Mouse (Mus musculus) midbrain, embryonic 15.5 days (tissue): ENCODE measurements around the gene Micu1. TPM values are rescaled to one million over a fixed set of nuclear protein-coding genes. Genes with fewer than 3 reads are reported as not detected.

Experiments
- ATAC-seq: fragments of 200-750 bp; cut with Nextera tagmentation; replicated peaks from 2 replicates; pipeline ENCODE4 v1.8.0; 2017; ENCODE audit warnings: moderate TSS enrichment
- H3K27ac ChIP-seq: fragments of 300-500 bp; sonication (generic); 2 replicates; pipeline ENCODE4 v1.5.1; 2015; ENCODE audit warnings: mild to moderate bottlenecking, inconsistent platforms
- H3K27me3 ChIP-seq: fragments of 300-500 bp; sonication (generic); replicated peaks from 2 replicates; pipeline ENCODE4 v1.6.1; 2015; ENCODE audit warnings: inconsistent platforms
- H3K36me3 ChIP-seq: fragments of 300-500 bp; sonication (generic); replicated peaks from 2 replicates; pipeline ENCODE4 v1.6.1; 2015; ENCODE audit warnings: inconsistent platforms
- H3K4me1 ChIP-seq: fragments of 300-500 bp; sonication (generic); 2 replicates; pipeline ENCODE4 v1.6.1; 2015; ENCODE audit warnings: inconsistent platforms
- H3K4me2 ChIP-seq: fragments of 300-500 bp; sonication (generic); 2 replicates; pipeline ENCODE4 v1.6.1; 2015; ENCODE audit warnings: inconsistent platforms, mild to moderate bottlenecking, moderate library complexity
- H3K4me3 ChIP-seq: fragments of 300-500 bp; sonication (generic); 2 replicates; pipeline ENCODE4 v1.5.1; 2015; ENCODE audit warnings: mild to moderate bottlenecking, inconsistent platforms
- H3K9ac ChIP-seq: fragments of 300-500 bp; sonication (generic); 2 replicates; pipeline ENCODE4 v1.6.1; 2015; ENCODE audit warnings: mild to moderate bottlenecking, inconsistent platforms
- H3K9me3 ChIP-seq: fragments of 300-500 bp; sonication (generic); 2 replicates; pipeline ENCODE4 v1.6.1; 2016; ENCODE audit warnings: inconsistent platforms
- WGBS: fragments of 180-500 bp; shearing (Covaris S2); methylation state at CpG from one replicate; pipeline ENCODE4 v1.1.7; 2015; ENCODE audit warnings: mixed read lengths; 5-methylcytosine and 5-hydroxymethylcytosine counted together
- polyA plus RNA-seq: library from polyadenylated mRNA; unstranded; fragments of >200 nt; fragmentation: Nextera tagmentation; extraction: Ambion mirVana; gene quantifications from 2 replicates; pipeline ENCODE4 v1.2.1, GENCODE M21; 2015

Micu1 gene
- polyA plus RNA-seq, 1 experiment from 2014 or later, result 76.3 TPM

GRCm38 (mm10) chr10:59694104-59694503, 8.2 kb upstream of the Micu1 start:
- no peak overlapping the region for H3K27ac ChIP-seq
- 91% methylated on average over 2 of the region's 2 CpGs for WGBS
- no peak overlapping the region for H3K4me3 ChIP-seq
- H3K36me3 ChIP-seq, result no peaks in the 10 kb centered on the region
- no peak overlapping the region for H3K4me2 ChIP-seq
- no peaks in the 10 kb centered on the region for H3K9me3 ChIP-seq
- no peak overlapping the region for H3K9ac ChIP-seq
- H3K27me3 ChIP-seq, result no peaks in the 10 kb centered on the region
- ATAC-seq, result no peak
- no peaks in the 10 kb centered on the region for H3K4me1 ChIP-seq

DNA sequence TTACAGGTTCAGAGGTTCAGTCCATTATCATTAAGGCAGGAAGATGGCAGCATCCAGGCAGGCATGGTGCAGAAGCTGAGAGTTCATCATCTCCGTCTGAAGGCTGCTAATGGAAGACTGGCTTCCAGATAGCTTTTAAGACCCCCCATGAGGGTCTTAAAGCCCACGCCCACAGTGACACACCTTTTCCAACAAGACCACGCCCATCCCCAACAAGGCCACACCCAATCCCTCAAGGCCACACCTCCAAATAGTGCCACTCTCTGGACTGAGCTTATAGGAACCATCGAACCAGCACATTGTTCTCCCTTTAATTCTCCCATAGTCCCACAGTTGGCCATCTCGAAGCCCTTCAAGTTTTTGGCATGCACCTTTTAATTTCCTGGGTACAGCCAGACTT, 2.8 kb upstream of the Micu1 start:
- Histone ChIP-seq H3K36me3 (no peaks in the 10 kb centered on the region), H3K4me1 (peaks cover 13% of the 10 kb centered on the region), H3K4me2 (no peak overlapping the region), H3K4me3 (no peak overlapping the region), H3K9ac (no peak overlapping the region), H3K27ac (no peak overlapping the region), H3K9me3 (no peaks in the 10 kb centered on the region), H3K27me3 (no peaks in the 10 kb centered on the region)
- ATAC-seq, result no peak
- 81% methylated on average over 5 of the region's 5 CpGs for WGBS

- Histone ChIP-seq H3K36me3 (no peaks in the 10 kb centered on the region), H3K4me1 (peaks cover 13% of the 10 kb centered on the region), H3K9me3 (no peaks in the 10 kb centered on the region), H3K4me2 (peak overlapping the region; percentile 86), H3K27ac (peak overlapping the region; percentile 77), H3K4me3 (peak overlapping the region; percentile 52), H3K27me3 (no peaks in the 10 kb centered on the region), H3K9ac (0 out of 2 replicates have a peak overlapping the region, but pooled peaks have one; percentile 60)
- peak; percentile 53 for ATAC-seq
- WGBS, result 47% methylated on average over 5 of the region's 5 CpGs
These were observed 472 bp upstream of the Micu1 start for GRCm38 (mm10) chr10:59701805-59702204.

DNA sequence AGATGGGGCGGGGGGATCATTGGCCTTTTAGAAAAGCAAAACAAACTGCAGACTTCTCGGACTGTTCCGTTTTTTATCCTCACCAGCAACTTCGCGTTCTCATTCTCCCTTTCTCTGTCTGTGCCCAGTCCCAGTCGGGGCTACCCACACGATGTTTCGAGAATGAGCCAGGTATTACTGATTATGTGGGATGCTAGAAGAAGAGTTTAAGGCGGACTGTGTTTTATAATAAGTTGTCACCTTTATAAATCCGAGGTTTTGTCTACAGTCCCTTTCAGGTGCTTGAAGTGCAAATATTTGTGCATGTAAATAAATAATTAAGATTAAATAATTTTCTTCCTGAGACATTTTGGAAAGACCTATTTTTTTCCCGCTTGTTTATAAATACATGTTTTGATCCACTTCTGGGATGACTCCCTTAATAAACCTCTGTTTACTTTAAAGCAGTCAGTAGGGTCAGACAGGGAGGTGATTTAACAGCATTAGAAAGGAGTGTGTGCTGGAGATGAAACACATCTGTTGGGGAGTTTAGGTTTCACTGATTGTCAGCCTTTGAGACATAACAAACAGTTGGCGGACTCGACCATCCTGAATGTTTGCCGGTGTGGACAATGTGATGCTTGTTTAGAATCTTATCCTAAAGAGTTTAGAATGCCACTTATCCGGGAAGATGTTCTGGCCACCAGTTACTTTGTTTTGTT, 933 bp downstream of the Micu1 start:
- peak; percentile 40 for ATAC-seq

GRCm38 (mm10) chr10:59706991-59707546, 4.8 kb downstream of the Micu1 start:
- Histone ChIP-seq H3K9me3 (no peaks in the 10 kb centered on the region), H3K4me2 (no peak overlapping the region), H3K9ac (no peak overlapping the region), H3K27me3 (no peaks in the 10 kb centered on the region), H3K4me1 (peaks cover 13% of the 10 kb centered on the region), H3K4me3 (no peak overlapping the region), H3K36me3 (no peaks in the 10 kb centered on the region), H3K27ac (no peak overlapping the region)
- no peak for ATAC-seq
- 91% methylated on average over 6 of the region's 6 CpGs for WGBS

More for the DNA sequence above, 933 bp downstream of the Micu1 start:
- Histone ChIP-seq H3K4me1 (peaks cover 13% of the 10 kb centered on the region), H3K9ac (peak overlapping the region; percentile 60), H3K36me3 (no peaks in the 10 kb centered on the region), H3K9me3 (no peaks in the 10 kb centered on the region), H3K27ac (peak overlapping the region; percentile 77), H3K27me3 (no peaks in the 10 kb centered on the region), H3K4me3 (peak overlapping the region; percentile 52), H3K4me2 (peak overlapping the region; percentile 86)
- WGBS, result 15% methylated on average over 15 of the region's 15 CpGs

DNA sequence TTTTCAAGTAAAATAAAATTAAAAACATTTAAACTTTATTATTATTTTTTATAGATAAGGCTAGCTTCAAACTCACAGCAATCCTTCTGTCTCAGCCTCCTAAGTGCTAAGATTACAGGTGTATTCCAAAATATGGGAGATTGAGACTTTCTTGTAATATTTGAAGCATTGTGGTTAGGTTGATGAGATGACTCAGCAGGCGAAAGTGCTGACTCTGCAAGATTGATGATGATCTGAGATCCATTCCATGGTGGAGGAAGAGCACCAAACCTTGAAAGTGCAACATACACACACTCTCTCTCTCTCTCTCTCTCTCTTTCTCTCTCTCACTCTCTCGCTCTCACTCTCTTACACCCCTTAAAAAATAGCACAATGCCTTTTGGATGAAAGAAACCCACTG, 5.3 kb downstream of the Micu1 start:
- ATAC-seq, result no peak
- WGBS, result 85% methylated on average over 2 of the region's 2 CpGs

DNA sequence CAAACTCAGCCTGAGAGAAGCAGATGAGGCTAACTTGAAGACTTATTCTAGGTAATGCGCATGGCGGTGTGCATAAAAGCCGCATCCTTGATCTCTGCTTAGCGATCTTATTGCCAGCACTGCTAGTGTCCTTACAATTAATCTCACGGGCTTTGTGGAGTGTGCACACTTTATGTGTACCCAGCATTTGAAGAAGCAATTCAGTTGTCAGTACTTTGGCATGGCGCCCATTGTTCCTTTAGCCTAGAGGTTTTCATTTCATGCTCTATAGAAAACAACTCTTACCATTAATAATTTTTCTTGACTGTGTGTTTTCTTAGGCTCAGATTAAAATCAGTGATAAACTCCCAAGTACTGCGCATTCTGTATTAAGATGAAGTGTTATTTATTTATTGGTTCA, 7.0 kb downstream of the Micu1 start:
- Histone ChIP-seq H3K4me2 (no peak overlapping the region), H3K4me1 (no peaks in the 10 kb centered on the region), H3K27ac (no peak overlapping the region), H3K36me3 (no peaks in the 10 kb centered on the region), H3K9me3 (no peaks in the 10 kb centered on the region), H3K9ac (no peak overlapping the region), H3K27me3 (no peaks in the 10 kb centered on the region), H3K4me3 (no peak overlapping the region)
- ATAC-seq, result no peak
- WGBS, result 74% methylated on average over 7 of the region's 7 CpGs

More for the DNA sequence above, 5.3 kb downstream of the Micu1 start:
- H3K27ac ChIP-seq, result no peak overlapping the region
- no peak overlapping the region for H3K4me3 ChIP-seq
- no peaks in the 10 kb centered on the region for H3K36me3 ChIP-seq
- H3K4me1 ChIP-seq, result peaks cover 13% of the 10 kb centered on the region
- H3K27me3 ChIP-seq, result no peaks in the 10 kb centered on the region
- no peak overlapping the region for H3K9ac ChIP-seq
- no peak overlapping the region for H3K4me2 ChIP-seq
- no peaks in the 10 kb centered on the region for H3K9me3 ChIP-seq

- Histone ChIP-seq H3K27me3 (no peaks in the 10 kb centered on the region), H3K4me2 (no peak overlapping the region), H3K4me1 (no peaks in the 10 kb centered on the region), H3K9ac (no peak overlapping the region), H3K4me3 (no peak overlapping the region), H3K36me3 (no peaks in the 10 kb centered on the region), H3K27ac (no peak overlapping the region), H3K9me3 (no peaks in the 10 kb centered on the region)
- WGBS, result 90% methylated on average over 1 of the region's 1 CpGs
- no peak for ATAC-seq
These were observed 8.0 kb downstream of the Micu1 start for GRCm38 (mm10) chr10:59710246-59710645.

DNA sequence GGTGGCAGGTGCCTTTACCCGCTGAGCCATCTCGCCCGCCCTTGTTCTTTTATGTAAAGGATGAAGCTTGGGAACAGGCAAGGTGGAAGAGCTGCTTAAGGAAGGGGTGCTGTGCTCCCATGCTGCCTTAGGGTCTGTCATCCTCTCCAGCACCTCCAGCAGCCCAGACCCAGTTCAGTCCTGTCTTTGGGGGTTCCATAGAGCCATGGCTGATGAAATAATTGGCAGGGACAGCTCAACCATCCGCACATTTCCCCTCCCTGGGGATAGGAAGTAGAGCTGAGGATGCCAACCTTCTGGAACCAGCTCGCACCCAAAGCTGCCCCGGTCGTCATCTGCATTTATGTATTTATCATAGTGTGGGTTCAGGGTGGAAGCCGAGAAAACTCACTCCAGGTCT, 9.8 kb downstream of the Micu1 start:
- Histone ChIP-seq H3K4me2 (no peak overlapping the region), H3K4me3 (no peak overlapping the region), H3K36me3 (no peaks in the 10 kb centered on the region), H3K27me3 (no peaks in the 10 kb centered on the region), H3K9me3 (no peaks in the 10 kb centered on the region), H3K9ac (no peak overlapping the region), H3K27ac (no peak overlapping the region), H3K4me1 (no peaks in the 10 kb centered on the region)
- ATAC-seq, result no peak
- 93% methylated on average over 8 of the region's 8 CpGs for WGBS

DNA sequence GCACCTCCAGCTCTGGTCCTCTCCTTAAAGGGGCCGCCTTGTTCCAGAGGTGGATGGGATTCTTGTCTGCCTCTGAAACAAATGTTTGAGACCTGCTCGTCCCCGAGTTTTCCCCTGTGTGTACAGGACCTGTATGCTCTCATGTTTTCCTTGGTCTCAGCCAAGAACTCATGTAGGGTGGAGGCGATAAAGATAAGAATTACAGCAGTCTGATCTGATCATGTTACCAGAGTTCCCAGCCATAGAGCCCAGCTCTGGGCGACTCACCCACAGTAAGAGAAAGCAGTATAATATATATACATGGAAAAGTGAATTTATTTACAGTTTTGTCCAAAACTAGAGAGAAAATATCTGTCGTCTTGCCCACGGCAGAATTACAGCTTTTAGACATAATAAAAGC, 17.7 kb downstream of the Micu1 start:
- H3K4me3 ChIP-seq, result no peak overlapping the region
- 92% methylated on average over 7 of the region's 7 CpGs for WGBS

DNA sequence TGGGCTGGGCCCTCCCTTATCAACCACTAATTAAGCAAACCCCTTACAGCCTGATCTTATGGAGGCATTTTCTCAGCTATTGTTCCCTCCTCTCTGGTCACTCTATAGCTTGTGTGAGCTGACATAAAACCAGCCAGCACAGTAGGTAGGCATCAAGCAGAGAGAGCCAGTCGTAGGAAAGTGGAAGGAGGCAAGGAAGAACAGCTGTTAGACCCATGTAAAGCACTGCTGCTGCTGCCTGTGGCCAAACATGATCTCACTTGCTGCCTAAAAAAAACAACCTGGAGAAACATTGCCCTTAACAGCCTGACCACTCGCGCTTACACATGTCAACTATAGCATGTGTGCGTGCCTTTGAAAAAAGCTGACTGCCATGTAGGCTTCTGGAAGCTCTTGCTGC, 19.3 kb downstream of the Micu1 start:
- Histone ChIP-seq H3K4me2 (no peak overlapping the region), H3K36me3 (no peaks in the 10 kb centered on the region), H3K4me3 (no peak overlapping the region), H3K9me3 (no peaks in the 10 kb centered on the region), H3K27ac (no peak overlapping the region), H3K4me1 (peaks cover 5% of the 10 kb centered on the region), H3K9ac (no peak overlapping the region), H3K27me3 (no peaks in the 10 kb centered on the region)
- 81% methylated on average over 4 of the region's 4 CpGs for WGBS
- no peak for ATAC-seq

More for the DNA sequence above, 17.7 kb downstream of the Micu1 start:
- Histone ChIP-seq H3K4me1 (peaks cover 5% of the 10 kb centered on the region), H3K9me3 (no peaks in the 10 kb centered on the region), H3K27ac (no peak overlapping the region), H3K9ac (no peak overlapping the region), H3K36me3 (no peaks in the 10 kb centered on the region), H3K4me2 (no peak overlapping the region), H3K27me3 (no peaks in the 10 kb centered on the region)
- no peak for ATAC-seq

GRCm38 (mm10) chr10:59724634-59725033, 22.4 kb downstream of the Micu1 start:
- no peak overlapping the region for H3K4me2 ChIP-seq
- H3K4me3 ChIP-seq, result no peak overlapping the region
- no peaks in the 10 kb centered on the region for H3K36me3 ChIP-seq
- H3K4me1 ChIP-seq, result peaks cover 5% of the 10 kb centered on the region
- ATAC-seq, result no peak
- H3K9ac ChIP-seq, result no peak overlapping the region
- H3K27me3 ChIP-seq, result no peaks in the 10 kb centered on the region
- H3K27ac ChIP-seq, result no peak overlapping the region
- H3K9me3 ChIP-seq, result no peaks in the 10 kb centered on the region

DNA sequence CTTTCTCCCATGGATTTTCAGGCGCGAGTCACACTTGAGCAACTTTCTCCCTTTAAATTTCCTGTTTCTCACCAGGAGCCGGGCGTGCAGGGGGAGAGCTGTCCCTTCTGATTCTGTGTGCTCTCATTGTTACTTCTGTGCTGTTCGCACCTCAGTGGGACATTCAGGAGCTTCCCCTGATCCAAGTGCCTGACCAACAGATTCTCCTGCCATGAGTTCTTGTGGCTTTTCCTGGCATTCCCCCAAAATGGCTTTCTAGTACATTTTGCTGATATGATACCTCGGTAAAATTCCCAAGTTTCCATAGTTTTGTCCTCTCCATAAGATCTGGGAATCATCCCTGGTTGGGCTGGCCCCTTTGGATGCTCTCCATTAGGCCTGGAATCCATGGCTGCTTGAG, 25.0 kb downstream of the Micu1 start:
- WGBS, result 64% methylated on average over 6 of the region's 6 CpGs
- peaks cover 5% of the 10 kb centered on the region for H3K4me1 ChIP-seq
- no peak overlapping the region for H3K9ac ChIP-seq
- no peak overlapping the region for H3K4me3 ChIP-seq
- no peak for ATAC-seq
- no peak overlapping the region for H3K27ac ChIP-seq
- H3K9me3 ChIP-seq, result no peaks in the 10 kb centered on the region
- H3K36me3 ChIP-seq, result no peaks in the 10 kb centered on the region
- no peaks in the 10 kb centered on the region for H3K27me3 ChIP-seq
- H3K4me2 ChIP-seq, result no peak overlapping the region
